Mouse (Mus musculus) G1E (cell line): ENCODE results near the gene Hnrnpdl.

Source experiments
- CTCF ChIP-seq: IDR thresholded peaks from 2 replicates; pipeline ENCODE4 v1.5.1; 2012; ENCODE audit warnings: low read depth, low read length, inconsistent platforms, mixed read lengths
- GATA1 ChIP-seq: IDR thresholded peaks from 2 replicates; pipeline ENCODE4 v1.6.1; 2012; ENCODE audit warnings: borderline replicate concordance, low read length, inconsistent platforms, mixed read lengths
- POLR2AphosphoS5 ChIP-seq: IDR thresholded peaks from 2 replicates; pipeline ENCODE4 v1.6.1; 2012; ENCODE audit warnings: low read depth, low read length, inconsistent platforms; ENCODE audit not compliant: insufficient replicate concordance
- TAL1 ChIP-seq: conservative IDR thresholded peaks from 2 replicates; pipeline ENCODE4 v1.6.1; 2012; ENCODE audit warnings: low read depth, low read length, inconsistent platforms, mixed read lengths

DNA sequence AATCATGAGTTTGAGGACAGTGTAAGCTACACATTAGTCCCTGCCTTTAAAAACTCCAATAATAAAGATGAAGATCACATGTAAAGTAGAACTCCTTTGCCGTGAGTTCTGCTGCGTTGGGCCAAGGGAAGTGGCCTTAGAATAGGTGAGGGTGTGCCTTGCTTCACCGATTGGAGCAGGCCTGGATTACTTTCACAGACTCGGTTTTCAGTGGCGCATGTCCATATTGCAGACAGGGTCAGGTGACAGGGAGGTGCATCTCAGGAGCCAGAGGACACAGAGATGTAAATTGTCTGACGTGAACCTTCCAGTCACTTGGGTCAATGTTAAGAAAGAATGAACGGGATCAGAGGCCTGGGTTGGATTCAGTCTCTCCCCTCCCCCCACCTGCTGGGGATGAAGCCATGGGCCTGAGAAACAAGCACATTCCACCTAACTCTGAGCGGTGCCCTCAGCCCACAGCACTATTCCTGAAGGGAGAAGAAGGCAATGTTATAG lies 7.7 kb upstream of the Hnrnpdl start:
- TF ChIP-seq CTCF (no peak), GATA1 (no peak), TAL1 (no peak), POLR2AphosphoS5 (no peak)
